In the genomic region with DNA sequence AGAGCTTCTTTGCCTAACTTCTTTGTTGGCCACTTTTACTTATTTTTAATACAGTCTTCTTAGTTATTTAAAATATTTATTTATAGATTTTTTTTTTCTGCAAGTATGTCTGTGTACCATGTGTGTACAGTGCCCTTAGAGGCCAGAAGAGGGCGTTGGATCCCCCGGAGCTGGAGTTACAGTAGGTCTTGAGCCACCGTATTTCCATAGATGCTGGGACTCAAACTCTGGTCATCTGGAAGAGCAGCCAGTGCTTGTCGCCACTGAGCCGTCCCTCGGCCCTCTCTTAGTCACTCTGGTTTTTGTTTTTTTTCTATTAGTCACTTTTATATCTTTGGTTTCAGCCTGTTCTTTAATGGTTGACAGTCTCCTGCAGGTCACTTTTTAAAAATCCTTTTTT, we compare ENCODE assay signal across 26 mouse cellular contexts. TPM values are rescaled to one million over a fixed set of nuclear protein-coding genes. Genes with fewer than 3 reads are reported as not detected.
A peak's percentile ranks its signal among the peaks of the same experiment; 100 is the strongest.
DNase-seq lines count a peak whose midpoint lies in the region; ATAC-seq and TF ChIP-seq lines count a peak whose summit lies in the region.
"Had no signal": no experiment of that assay in that cellular context is flagged by ENCODE, and none has a peak within 500 bp of the region (broad histone marks: within the 10 kb centered on the region; RNA-seq: fewer than 3 reads in every experiment).

No protein-coding gene starts in this region.

- peaks cover 9% of the 10 kb centered on the region for H3K79me2 ChIP-seq in MEL (ENCODE audit: control insufficient read depth, insufficient read depth, low read length, poor library complexity)
- H3K79me2 ChIP-seq in macrophage (ENCODE audit: inconsistent target): peaks cover 5% of the 10 kb centered on the region

- H3K4me1 ChIP-seq in forebrain, embryonic 11.5 days (replicated peaks; ENCODE audit: control insufficient read depth, insufficient read depth, low read length): no peaks in the 10 kb centered on the region; the same call in 1 of the 2 replicates
- peaks cover 3% of the 10 kb centered on the region for H3K4me1 ChIP-seq in forebrain, embryonic 13.5 days
- H3K4me1 ChIP-seq in liver, postnatal 0 days (ENCODE audit: insufficient read depth): peaks cover 3% of the 10 kb centered on the region; the same call in 1 of the 2 replicates
- H3K4me1 ChIP-seq in MEL (ENCODE audit: control insufficient read depth in 1 of 2, insufficient read depth in 2 of 2, low read length in 2 of 2): 0 out of 4 replicates have a peak, but pooled peaks cover 0 to 3% of the 10 kb centered on the region in 2 experiments

- ATAC-seq in forebrain, embryonic 11.5 days (replicated peaks; ENCODE audit: low FRiP score): no peak
- no peak for ATAC-seq in forebrain, embryonic 13.5 days
- no peak for ATAC-seq in liver, postnatal 0 days
- ATAC-seq in erythroblast, adult 5-6 weeks (replicated peaks; ENCODE audit: low FRiP score, poor library complexity, severe bottlenecking): no peak
- ATAC-seq: midbrain, embryonic 16.5 days had no signal

- peak; percentile 37 for DNase-seq in forebrain, embryonic 11.5 days (ENCODE audit: low spot score)
- no peak for DNase-seq in liver, postnatal 0 days
- DNase-seq in liver: no peak
- DNase-seq in MEL (ENCODE audit: low read depth, low spot score): peak; percentile 70
- no peak for DNase-seq in cerebellum, postnatal 10 days
- DNase-seq: B cell, adult 2 months; cerebellum, adult 9-10 months; heart, adult 11 months; kidney, adult 11 months; kidney, postnatal 10 days; lung, postnatal 10 days; retina, postnatal 1 day had no signal

- TF ChIP-seq POLR2A in MEL (IDR thresholded peaks at IDR 0.05; ENCODE audit: control insufficient read depth in 1 of 2, insufficient read depth in 1 of 2, low read depth in 1 of 2, low read length in 2 of 2, poor library complexity in 1 of 2): no peak

- WGBS in forebrain, embryonic 11.5 days: 79% methylated on average over 6 of the region's 6 CpGs
- WGBS in forebrain, embryonic 13.5 days: 89% methylated on average over 6 of the region's 6 CpGs
- 71% methylated on average over 6 of the region's 6 CpGs for WGBS in liver, postnatal 0 days (ENCODE audit: insufficient replicate concordance)
- 67% methylated on average over 6 of the region's 6 CpGs for WGBS in macrophage (ENCODE audit: missing documents)

- H3K27me3 ChIP-seq in forebrain, embryonic 11.5 days (ENCODE audit: control insufficient read depth, insufficient read depth, low read length): no peaks in the 10 kb centered on the region
- H3K27me3 ChIP-seq in forebrain, embryonic 13.5 days: no peaks in the 10 kb centered on the region
- H3K27me3 ChIP-seq in liver, postnatal 0 days (ENCODE audit: insufficient read depth, low read length): no peaks in the 10 kb centered on the region
- no peaks in the 10 kb centered on the region for H3K27me3 ChIP-seq in MEL (ENCODE audit: control insufficient read depth in 1 of 2, insufficient read depth in 2 of 2, low read length in 2 of 2)
- H3K27me3 ChIP-seq: heart, embryonic 13.5 days; hindbrain, embryonic 15.5 days; stomach, embryonic 15.5 days had no signal

- no peak overlapping the region for H3K9ac ChIP-seq in forebrain, embryonic 11.5 days (ENCODE audit: low read length)
- H3K9ac ChIP-seq in forebrain, embryonic 13.5 days: no peak overlapping the region
- no peak overlapping the region for H3K9ac ChIP-seq in liver, postnatal 0 days (replicated peaks)
- peak overlapping the region; percentile 49 for H3K9ac ChIP-seq in MEL (ENCODE audit: control insufficient read depth, low read depth, low read length, poor library complexity, severe bottlenecking)
- H3K9ac ChIP-seq: heart, embryonic 13.5 days; hindbrain, embryonic 15.5 days; liver, embryonic 14.5 days; stomach, embryonic 15.5 days had no signal

- H3K4me2 ChIP-seq in forebrain, embryonic 11.5 days (ENCODE audit: low read depth, low read length, severe bottlenecking): no peak overlapping the region
- no peak overlapping the region for H3K4me2 ChIP-seq in forebrain, embryonic 13.5 days
- H3K4me2 ChIP-seq in liver, postnatal 0 days (ENCODE audit: low read depth, low read length): no peak overlapping the region
- H3K4me2 ChIP-seq: heart, embryonic 13.5 days; hindbrain, embryonic 15.5 days; stomach, embryonic 15.5 days had no signal

- no peaks in the 10 kb centered on the region for H3K36me3 ChIP-seq in forebrain, embryonic 11.5 days (ENCODE audit: control insufficient read depth, insufficient read depth, low read length)
- H3K36me3 ChIP-seq in forebrain, embryonic 13.5 days (ENCODE audit: poor library complexity, severe bottlenecking): no peaks in the 10 kb centered on the region
- 0 out of 2 replicates have a peak, but pooled peaks cover 5% of the 10 kb centered on the region for H3K36me3 ChIP-seq in liver, postnatal 0 days (replicated peaks; ENCODE audit: insufficient read depth, low read length)
- H3K36me3 ChIP-seq in MEL (ENCODE audit: control insufficient read depth in 1 of 2, insufficient read depth in 2 of 2, low read length in 2 of 2): peaks cover 0 to 2% of the 10 kb centered on the region in 2 experiments; a peak in 2 of 4 replicates
- no peaks in the 10 kb centered on the region for H3K36me3 ChIP-seq in macrophage (ENCODE audit: inconsistent target)
- H3K36me3 ChIP-seq: stomach, embryonic 15.5 days had no signal

- no peak overlapping the region for H3K4me3 ChIP-seq in forebrain, embryonic 11.5 days (ENCODE audit: low read depth, low read length)
- H3K4me3 ChIP-seq in forebrain, embryonic 13.5 days: no peak overlapping the region
- no peak overlapping the region for H3K4me3 ChIP-seq in liver, postnatal 0 days (ENCODE audit: low read depth, low read length)
- H3K4me3 ChIP-seq in MEL (ENCODE audit: control insufficient read depth in 1 of 2, insufficient read depth in 1 of 2, low read depth in 2 of 2, low read length in 2 of 2): peak overlapping the region; percentile 34 to 35; a peak in 3 of 4 replicates
- H3K4me3 ChIP-seq in macrophage (ENCODE audit: inconsistent target): no peak overlapping the region
- H3K4me3 ChIP-seq: heart, embryonic 13.5 days; hindbrain, embryonic 15.5 days; left cerebral cortex, adult 2 months; stomach, embryonic 15.5 days had no signal

- no peaks in the 10 kb centered on the region for H3K9me3 ChIP-seq in forebrain, embryonic 11.5 days (ENCODE audit: control insufficient read depth, low read length)
- H3K9me3 ChIP-seq in forebrain, embryonic 13.5 days (replicated peaks): no peaks in the 10 kb centered on the region
- no peaks in the 10 kb centered on the region for H3K9me3 ChIP-seq in liver, postnatal 0 days (ENCODE audit: low read length)
- no peaks in the 10 kb centered on the region for H3K9me3 ChIP-seq in MEL (replicated peaks; ENCODE audit: insufficient read depth, low read length)
- H3K9me3 ChIP-seq: heart, embryonic 13.5 days; hindbrain, embryonic 15.5 days; stomach, embryonic 15.5 days had no signal

- no peak for TF ChIP-seq RAD21 in MEL (IDR thresholded peaks at IDR 0.05; ENCODE audit: low read depth, low read length)

- H3K27ac ChIP-seq in forebrain, embryonic 11.5 days (ENCODE audit: low read depth, low read length): no peak overlapping the region
- no peak overlapping the region for H3K27ac ChIP-seq in forebrain, embryonic 13.5 days
- no peak overlapping the region for H3K27ac ChIP-seq in liver, postnatal 0 days (ENCODE audit: low read depth)
- peak overlapping the region; percentile 56; the same call in 1 of the 2 replicates for H3K27ac ChIP-seq in MEL (ENCODE audit: control insufficient read depth, low read depth, low read length)
- H3K27ac ChIP-seq in macrophage: peak overlapping the region; percentile 22; the same call in 1 of the 2 replicates
- H3K27ac ChIP-seq: heart, embryonic 13.5 days; hindbrain, embryonic 15.5 days; left cerebral cortex, adult 2 months; liver, embryonic 14.5 days; stomach, embryonic 15.5 days had no signal

- no peak for TF ChIP-seq EP300 in liver, postnatal 0 days (IDR thresholded peaks at IDR 0.05; ENCODE audit: low read depth)
- TF ChIP-seq EP300 in MEL (IDR thresholded peaks at IDR 0.05; ENCODE audit: low read depth in 1 of 2, low read length in 2 of 2): no peak

- TF ChIP-seq CTCF in liver, postnatal 0 days (IDR thresholded peaks at IDR 0.05; ENCODE audit: low read depth): 0 out of 2 replicates have a peak, but pooled peaks have one; percentile 22
- TF ChIP-seq CTCF in MEL (IDR thresholded peaks at IDR 0.05 in 2 of 3, conservative IDR thresholded peaks at IDR 0.05 in 1 of 3; ENCODE audit: control insufficient read depth in 1 of 3, insufficient read depth in 1 of 3, low read depth in 2 of 3, low read length in 3 of 3, poor library complexity in 1 of 3, severe bottlenecking in 1 of 3): peak; percentile 49 to 66 (median 51)

RNA-seq across cellular contexts. Expression of gene Ndc1, which starts 4.0 kb away (rescaled TPM):
- 53.7 and 54.5 TPM in 2 replicates for polyA plus RNA-seq in forebrain, embryonic 11.5 days (2014; fragmentation: Nextera tagmentation; extraction: Ambion mirVana)
- 23.7 and 27.6 TPM in 2 replicates for polyA plus RNA-seq in forebrain, embryonic 13.5 days (2015; fragmentation: Nextera tagmentation; extraction: Ambion mirVana)
- 7.6 and 8.9 TPM in 2 replicates for polyA plus RNA-seq in liver, postnatal 0 days (2015; fragmentation: Nextera tagmentation; extraction: Ambion mirVana)
- total RNA-seq in MEL (2012; rRNA removed): 44.7 and 54.0 TPM in 2 replicates
- polyA plus RNA-seq in MEL (2012; ENCODE audit: insufficient read depth in 1 of 2, insufficient read length in 2 of 2, low read depth in 1 of 2, low replicate concordance in 2 of 2, missing spikeins in 1 of 2) (100 to 1,000 TPM in 1 of 2 experiments, 10 to 100 TPM in 1; 57.2 to 274 TPM), macrophage (2018) (2.8 to 17.6 TPM (median 9.3 TPM) in 3 replicates)
- total RNA-seq in macrophage (2018; cell fraction: chromatin; rRNA removed): 1 to 10 TPM; 1.2 to 5.7 (median 3.1) TPM
- total RNA-seq in macrophage (2018; cell fraction: cytosol; rRNA removed): 1 to 10 TPM; 4.3 to 7.9 (median 5.9) TPM
- 10 to 100 TPM in 2 of 26 experiments, 1 to 10 TPM in 24; 1.3 to 24.4 (median 4.3) TPM for total RNA-seq in macrophage (2018; cell fraction: nucleus; rRNA removed)
- 18.6 and 20.7 TPM in 2 replicates for total RNA-seq in erythroblast, adult 5-6 weeks (2015; ENCODE audit: low replicate concordance)
- total RNA-seq in erythroblast, adult 5-6 weeks (2017; ENCODE audit: low replicate concordance): 9.3 and 33.3 TPM in 2 replicates

RNA-seq across cellular contexts. Expression of gene Yipf1, which starts 49.4 kb away (rescaled TPM):
- 35.6 and 40.8 TPM in 2 replicates for polyA plus RNA-seq in forebrain, embryonic 11.5 days (2014; fragmentation: Nextera tagmentation; extraction: Ambion mirVana)
- polyA plus RNA-seq in forebrain, embryonic 13.5 days (2015; fragmentation: Nextera tagmentation; extraction: Ambion mirVana): 45.8 and 51.1 TPM in 2 replicates
- polyA plus RNA-seq in liver, postnatal 0 days (2015; fragmentation: Nextera tagmentation; extraction: Ambion mirVana): 35.8 and 35.9 TPM in 2 replicates
- 37.5 and 40.6 TPM in 2 replicates for total RNA-seq in MEL (2012; rRNA removed)
- polyA plus RNA-seq in MEL (2012; ENCODE audit: insufficient read depth in 1 of 2, insufficient read length in 2 of 2, low read depth in 1 of 2, low replicate concordance in 2 of 2, missing spikeins in 1 of 2) (100 to 1,000 TPM in 1 of 2 experiments, 10 to 100 TPM in 1; 43.5 to 549 TPM), macrophage (2018) (33.6 to 49.3 TPM (median 47.6 TPM) in 3 replicates)
- 10 to 100 TPM; 19.6 to 90.5 (median 55.7) TPM for total RNA-seq in macrophage (2018; cell fraction: chromatin; rRNA removed)
- 10 to 100 TPM; 37.7 to 58.6 (median 49.4) TPM for total RNA-seq in macrophage (2018; cell fraction: cytosol; rRNA removed)
- 10 to 100 TPM; 19.4 to 58.8 (median 38.3) TPM for total RNA-seq in macrophage (2018; cell fraction: nucleus; rRNA removed)
- total RNA-seq in erythroblast, adult 5-6 weeks (2015; ENCODE audit: low replicate concordance): 14.0 and 40.7 TPM in 2 replicates
- total RNA-seq in erythroblast, adult 5-6 weeks (2017; ENCODE audit: low replicate concordance): 16.6 and 25.2 TPM in 2 replicates

RNA-seq across cellular contexts. Expression of gene Dio1, which starts 56.6 kb away (rescaled TPM):
- not detected in 2 replicates for polyA plus RNA-seq in forebrain, embryonic 11.5 days (2014; fragmentation: Nextera tagmentation; extraction: Ambion mirVana)
- polyA plus RNA-seq in forebrain, embryonic 13.5 days (2015; fragmentation: Nextera tagmentation; extraction: Ambion mirVana): not detected in 2 replicates
- 6.0 and 10.3 TPM in 2 replicates for polyA plus RNA-seq in liver, postnatal 0 days (2015; fragmentation: Nextera tagmentation; extraction: Ambion mirVana)
- not detected in 2 replicates for total RNA-seq in MEL (2012; rRNA removed)
- polyA plus RNA-seq in MEL (2012; ENCODE audit: insufficient read depth in 1 of 2, insufficient read length in 2 of 2, low read depth in 1 of 2, low replicate concordance in 2 of 2, missing spikeins in 1 of 2) (under 1 TPM in 1 of 2 experiments, not detected in 1; 0.13 TPM), macrophage (2018) (not detected in 3 replicates)
- not detected for total RNA-seq in macrophage (2018; cell fraction: chromatin; rRNA removed)
- not detected for total RNA-seq in macrophage (2018; cell fraction: cytosol; rRNA removed)
- total RNA-seq in macrophage (2018; cell fraction: nucleus; rRNA removed): not detected
- total RNA-seq in erythroblast, adult 5-6 weeks (2015; ENCODE audit: low replicate concordance): not detected in 2 replicates
- not detected in 2 replicates for total RNA-seq in erythroblast, adult 5-6 weeks (2017; ENCODE audit: low replicate concordance)
- total RNA-seq: heart, postnatal 25 days; left cerebral cortex, adult 2 months; megakaryocyte-erythroid progenitor cell, adult 5-6 weeks had no signal
- polyA plus RNA-seq: embryonic facial prominence, embryonic 14.5 days; heart, embryonic 13.5 days; hindbrain, embryonic 15.5 days; limb, embryonic 11.5 days; liver, embryonic 14.5 days; midbrain, embryonic 16.5 days; urinary bladder, adult 2 months had no signal

Comparison
In these comparisons a context has a peak if more than half of its experiments do, and no peak if none do; other contexts are left out.
1. DNase-seq: peak in forebrain, embryonic 11.5 days (single experiment) and MEL (single experiment); none in liver, postnatal 0 days (single experiment), liver (single experiment) and cerebellum, postnatal 10 days (0 of 2).
2. H3K27ac ChIP-seq: peak in MEL (single experiment) and macrophage (single experiment); none in forebrain, embryonic 11.5 days (single experiment), forebrain, embryonic 13.5 days (single experiment) and liver, postnatal 0 days (single experiment).
3. H3K4me3 ChIP-seq: peak in MEL (2 of 2); none in forebrain, embryonic 11.5 days (single experiment), forebrain, embryonic 13.5 days (single experiment), liver, postnatal 0 days (single experiment) and macrophage (single experiment).